Mouse (Mus musculus) E14TG2a.4 (cell line): ENCODE data around the gene Dupd1.

Experiments used
- H3K27me3 ChIP-seq: 2 replicates; pipeline ENCODE4 v1.6.1; 2014; ENCODE audit warnings: low read length, control low read depth; ENCODE audit not compliant: insufficient read depth
- H3K36me3 ChIP-seq: 2 replicates; pipeline ENCODE4 v1.6.1; 2014; ENCODE audit warnings: low read length, control low read depth; ENCODE audit not compliant: insufficient read depth
- H3K4me1 ChIP-seq: replicated peaks from 2 replicates; pipeline ENCODE4 v1.6.1; 2014; ENCODE audit warnings: low read depth, low read length, control low read depth
- H3K4me3 ChIP-seq: replicated peaks from 2 replicates; pipeline ENCODE4 v1.5.1; 2014; ENCODE audit warnings: mild to moderate bottlenecking, low read length
- H3K9me3 ChIP-seq: 2 replicates; pipeline ENCODE4 v1.6.1; 2014; ENCODE audit warnings: low read length, control low read depth
- CTCF ChIP-seq: conservative IDR thresholded peaks from 2 replicates; pipeline ENCODE4 v1.5.1; 2014; ENCODE audit warnings: low read length
- NANOG ChIP-seq: IDR thresholded peaks from 2 replicates; pipeline ENCODE4 v1.6.1; 2014; ENCODE audit warnings: borderline replicate concordance, low read length, mixed read lengths
- POU5F1 ChIP-seq: IDR thresholded peaks from 2 replicates; pipeline ENCODE4 v1.6.1; 2014; ENCODE audit warnings: low read length, borderline replicate concordance

Dupd1 gene

DNA sequence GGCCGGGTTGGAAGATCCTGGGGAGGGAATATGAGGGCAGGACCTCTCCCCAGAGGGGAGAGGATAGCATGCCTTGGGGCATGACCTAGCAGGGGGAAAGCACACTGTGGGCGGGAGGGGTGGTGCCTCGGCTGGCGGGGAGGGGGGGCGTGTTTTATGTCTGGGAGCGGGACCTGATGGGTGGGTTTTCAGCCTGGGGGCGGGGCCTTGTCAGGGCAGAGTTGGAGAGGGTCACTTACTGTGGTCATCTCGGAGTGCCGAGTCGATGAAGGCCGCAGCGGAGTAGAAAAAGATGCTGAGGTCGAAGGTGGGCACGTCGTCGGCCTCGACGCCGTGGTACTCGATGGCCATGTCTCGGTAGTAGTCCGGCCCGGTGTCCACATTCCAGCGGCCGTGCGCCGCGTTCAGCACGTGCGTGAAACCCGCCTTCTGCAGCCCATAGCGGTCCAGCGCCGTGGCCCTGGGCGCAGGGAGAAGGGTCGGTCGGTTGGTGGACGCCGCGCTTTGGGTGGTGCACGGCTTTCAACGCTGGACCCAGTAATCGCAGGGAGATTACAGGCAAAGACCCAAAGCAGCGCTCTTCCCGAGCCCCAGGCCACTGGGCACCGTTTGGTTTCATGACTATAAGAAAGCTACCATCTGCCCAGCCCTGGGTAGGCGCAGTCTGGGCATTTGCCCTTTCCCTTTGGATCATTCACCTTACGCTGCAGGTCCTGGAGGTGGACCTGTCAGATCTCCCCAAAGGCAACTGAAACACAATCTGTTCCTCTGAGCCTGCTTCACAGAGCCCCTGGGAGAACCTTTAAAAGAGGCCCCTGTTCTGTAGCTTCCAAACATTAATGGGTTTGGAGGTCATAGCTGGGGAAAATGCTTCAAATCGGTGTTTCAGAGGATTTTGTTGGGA is 27.7 kb downstream of the Dupd1 start:
- Histone ChIP-seq H3K9me3 (no peaks in the 10 kb centered on the region), H3K36me3 (no peaks in the 10 kb centered on the region), H3K4me3 (peak overlapping the region; percentile 77), H3K4me1 (peaks cover 52% of the 10 kb centered on the region), H3K27me3 (peaks cover 46% of the 10 kb centered on the region)
- no peak for TF ChIP-seq NANOG
- TF ChIP-seq POU5F1, result no peak
- no peak for TF ChIP-seq CTCF

- TF ChIP-seq POU5F1, result no peak
- TF ChIP-seq CTCF, result no peak
- no peak for TF ChIP-seq NANOG
- peaks cover 42% of the 10 kb centered on the region for H3K4me1 ChIP-seq
Measured at GRCm38 (mm10) chr14:21685411-21686146, 28.8 kb downstream of the Dupd1 start.

DNA sequence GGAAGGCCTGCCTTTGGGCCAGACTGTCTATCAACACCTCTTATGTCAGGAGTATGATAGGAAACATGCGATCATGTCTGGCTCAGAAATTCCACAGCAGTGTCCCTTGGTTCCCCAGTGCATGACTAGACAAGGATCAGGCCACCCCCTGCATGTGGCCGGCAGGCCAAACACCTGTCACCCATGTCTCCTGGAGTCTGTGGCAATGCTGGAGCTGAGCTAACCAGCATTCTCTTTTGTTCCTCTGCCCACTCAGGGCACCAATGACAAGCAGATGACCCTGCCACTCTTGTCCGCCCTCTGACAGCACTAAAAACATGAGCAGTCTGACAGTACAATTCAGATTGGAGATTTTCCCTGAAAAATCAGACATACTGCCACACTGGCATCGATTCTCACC is 30.5 kb downstream of the Dupd1 start:
- TF ChIP-seq POU5F1 (no peak), CTCF (no peak), NANOG (no peak)

More at GRCm38 (mm10) chr14:21685411-21686146, 28.8 kb downstream of the Dupd1 start:
- Histone ChIP-seq H3K36me3 (no peaks in the 10 kb centered on the region), H3K4me3 (peak overlapping the region; percentile 77; the same call in 1 of the 2 replicates), H3K9me3 (no peaks in the 10 kb centered on the region), H3K27me3 (peaks cover 46% of the 10 kb centered on the region)

GRCm38 (mm10) chr14:21682681-21683129 is 31.7 kb downstream of the Dupd1 start:
- Histone ChIP-seq H3K9me3 (no peaks in the 10 kb centered on the region), H3K36me3 (no peaks in the 10 kb centered on the region), H3K4me1 (peaks cover 38% of the 10 kb centered on the region), H3K27me3 (peaks cover 33% of the 10 kb centered on the region), H3K4me3 (peak overlapping the region; percentile 48)
- no peak for TF ChIP-seq NANOG
- TF ChIP-seq CTCF, result no peak
- TF ChIP-seq POU5F1, result no peak

More for the DNA sequence above, 30.5 kb downstream of the Dupd1 start:
- peaks cover 44% of the 10 kb centered on the region for H3K27me3 ChIP-seq
- no peaks in the 10 kb centered on the region for H3K9me3 ChIP-seq
- H3K36me3 ChIP-seq, result no peaks in the 10 kb centered on the region
- no peak overlapping the region for H3K4me3 ChIP-seq
- peaks cover 38% of the 10 kb centered on the region for H3K4me1 ChIP-seq

GRCm38 (mm10) chr14:21679631-21680201 is 34.7 kb downstream of the Dupd1 start:
- H3K4me1 ChIP-seq, result peaks cover 28% of the 10 kb centered on the region
- H3K27me3 ChIP-seq, result peaks cover 9% of the 10 kb centered on the region
- no peak overlapping the region for H3K4me3 ChIP-seq
- TF ChIP-seq NANOG, result no peak
- no peak for TF ChIP-seq POU5F1
- no peak for TF ChIP-seq CTCF
- H3K36me3 ChIP-seq, result 0 out of 2 replicates have a peak, but pooled peaks cover 4% of the 10 kb centered on the region
- no peaks in the 10 kb centered on the region for H3K9me3 ChIP-seq

DNA sequence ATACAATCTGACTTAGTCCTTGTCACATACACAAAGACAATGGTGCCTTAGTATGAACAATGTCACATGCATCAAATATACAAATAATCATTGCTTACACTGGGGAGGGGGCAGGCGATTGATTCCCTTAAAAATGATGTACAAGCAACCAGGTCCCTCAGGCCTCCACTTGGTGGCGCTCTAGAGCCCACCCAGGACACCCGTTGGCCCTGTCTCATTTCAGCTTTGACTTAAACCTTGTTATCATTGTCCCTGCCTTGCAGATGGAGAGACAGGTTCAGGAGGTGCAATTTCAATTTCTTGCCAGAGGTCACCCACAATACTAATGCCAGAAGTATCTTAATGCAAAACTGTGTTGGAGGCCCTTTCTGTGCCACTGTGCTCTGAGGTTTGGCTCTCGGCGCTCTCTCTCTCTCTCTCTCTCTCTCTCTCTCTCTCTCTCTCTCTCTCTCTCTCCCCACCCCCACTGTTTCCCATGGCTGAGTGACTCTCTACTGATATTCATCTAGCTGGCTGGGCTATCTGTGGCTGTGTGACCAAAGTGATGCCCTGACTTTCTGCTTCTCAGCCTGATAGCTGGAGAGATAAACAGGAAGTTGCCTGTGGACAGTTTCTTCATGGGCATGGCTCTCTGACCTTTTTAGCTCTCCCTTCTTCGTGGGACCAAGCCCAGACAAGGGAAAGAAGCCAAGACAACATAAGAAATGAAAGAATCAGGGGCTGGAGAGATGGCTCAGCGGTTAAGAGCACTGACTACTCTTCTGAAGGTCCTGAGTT is 35.7 kb downstream of the Dupd1 start:
- H3K36me3 ChIP-seq, result 0 out of 2 replicates have a peak, but pooled peaks cover 4% of the 10 kb centered on the region
- TF ChIP-seq NANOG (no peak), POU5F1 (no peak), CTCF (peak; percentile 95)
- H3K27me3 ChIP-seq, result peaks cover 3% of the 10 kb centered on the region
- H3K9me3 ChIP-seq, result no peaks in the 10 kb centered on the region
- H3K4me1 ChIP-seq, result peaks cover 31% of the 10 kb centered on the region
- no peak overlapping the region for H3K4me3 ChIP-seq

GRCm38 (mm10) chr14:21676223-21676622 is 38.2 kb downstream of the Dupd1 start:
- peaks cover 42% of the 10 kb centered on the region for H3K4me1 ChIP-seq
- peaks cover 3% of the 10 kb centered on the region; the same call in 1 of the 2 replicates for H3K27me3 ChIP-seq
- no peak overlapping the region for H3K4me3 ChIP-seq
- TF ChIP-seq CTCF (no peak), POU5F1 (no peak), NANOG (no peak)
- H3K9me3 ChIP-seq, result no peaks in the 10 kb centered on the region
- peaks cover 15% of the 10 kb centered on the region for H3K36me3 ChIP-seq
